Mouse (Mus musculus) intestine, embryonic 14.5 days (tissue): Measurements from ENCODE around the gene Prcd. TPM values are rescaled to one million over a fixed set of nuclear protein-coding genes. Genes with fewer than 3 reads are reported as not detected.
A peak's percentile ranks its signal among the peaks of the same experiment; 100 is the strongest.
"Not testable (repeated sequence)": the region's sequence is repeated elsewhere in the genome, so short reads cannot be mapped to it uniquely, and the experiment has no call there.

ENCODE experiments used
- ATAC-seq: fragments of 200-750 bp; cut with Nextera tagmentation; replicated peaks from 2 replicates; pipeline ENCODE4 v1.8.0; 2017; ENCODE audit warnings: low read depth, moderate number of reproducible peaks, moderate TSS enrichment, moderate library complexity; ENCODE audit not compliant: low FRiP score, low TSS enrichment
- DNase-seq: peaks from one replicate; pipeline ENCODE4 v3.0.0-alpha.2; 2018; ENCODE audit warnings: low spot score
- H3K27ac ChIP-seq: fragments of 300-500 bp; sonication (generic); 2 replicates; pipeline ENCODE4 v1.5.1; 2014; ENCODE audit warnings: low read depth, mild to moderate bottlenecking, control low read depth
- H3K27me3 ChIP-seq: fragments of 300-500 bp; sonication (generic); replicated peaks from 2 replicates; pipeline ENCODE4 v1.6.1; 2014; ENCODE audit warnings: low read length, control low read depth; ENCODE audit not compliant: control insufficient read depth, insufficient read depth
- H3K36me3 ChIP-seq: fragments of 300-500 bp; sonication (generic); 2 replicates; pipeline ENCODE4 v1.6.1; 2014; ENCODE audit warnings: low read length, control low read depth; ENCODE audit not compliant: control insufficient read depth, insufficient read depth
- H3K4me1 ChIP-seq: fragments of 300-500 bp; sonication (generic); replicated peaks from 2 replicates; pipeline ENCODE4 v1.6.1; 2014; ENCODE audit warnings: low read length, control low read depth, mixed read lengths; ENCODE audit not compliant: control insufficient read depth, insufficient read depth
- H3K4me2 ChIP-seq: fragments of 300-500 bp; sonication (generic); 2 replicates; pipeline ENCODE4 v1.6.1; 2014; ENCODE audit warnings: low read length
- H3K4me3 ChIP-seq: fragments of 300-500 bp; sonication (generic); 2 replicates; pipeline ENCODE4 v1.5.1; 2014; ENCODE audit warnings: low read depth, low read length, control low read depth, mixed read lengths
- H3K9ac ChIP-seq: fragments of 300-500 bp; sonication (generic); 2 replicates; pipeline ENCODE4 v1.6.1; 2014; ENCODE audit warnings: mild to moderate bottlenecking, low read length
- H3K9me3 ChIP-seq: fragments of 300-500 bp; sonication (generic); 2 replicates; pipeline ENCODE4 v1.6.1; 2016; ENCODE audit warnings: low read length, control low read depth; ENCODE audit not compliant: control insufficient read depth
- WGBS: fragments of 180-500 bp; shearing (Covaris S2); extraction: QIAGEN DNeasy Blood & Tissue Kit; methylation state at CpG from one replicate; pipeline ENCODE4 v1.1.7; 2014; 5-methylcytosine and 5-hydroxymethylcytosine counted together
- polyA plus RNA-seq: library from polyadenylated mRNA; unstranded; fragments of >200 nt; fragmentation: Nextera tagmentation; extraction: Ambion mirVana; gene quantifications from 2 replicates; pipeline ENCODE4 v1.2.1, GENCODE M21; 2014

The Prcd gene
- polyA plus RNA-seq, 1 experiment from 2014 or later, result 1.8 TPM

GRCm38 (mm10) chr11:116667012-116667411 is 13.7 kb downstream of the Prcd start:
- not testable (repeated sequence) for H3K27ac ChIP-seq

DNA sequence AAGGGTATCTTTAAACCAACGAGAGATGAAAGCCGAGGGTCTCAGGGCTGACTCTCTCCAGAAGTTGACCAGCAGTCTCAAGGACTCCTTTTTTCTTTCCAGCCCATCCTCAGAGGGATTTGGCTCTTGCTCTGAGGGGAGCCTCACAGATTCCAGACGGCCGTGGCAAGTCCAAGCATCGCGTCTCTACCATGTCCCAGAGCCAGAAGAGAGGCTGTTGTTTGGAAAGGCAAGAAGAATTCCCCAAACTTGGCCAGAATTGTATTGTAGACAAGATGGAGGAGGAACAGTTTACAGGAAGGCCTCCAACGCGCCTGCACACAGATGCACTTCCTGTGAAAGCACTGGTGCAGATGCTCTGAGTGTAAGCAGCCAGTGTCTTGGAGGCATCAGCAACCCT is 14.6 kb downstream of the Prcd start:
- no peak overlapping the region for H3K9ac ChIP-seq
- no peak overlapping the region for H3K4me2 ChIP-seq
- H3K36me3 ChIP-seq, result peaks cover 2% of the 10 kb centered on the region; the same call in 1 of the 2 replicates
- H3K27ac ChIP-seq, result no peak overlapping the region
- peaks cover 11% of the 10 kb centered on the region for H3K4me1 ChIP-seq
- no peaks in the 10 kb centered on the region for H3K27me3 ChIP-seq
- 69% methylated on average over 8 of the region's 8 CpGs for WGBS
- no peak for DNase-seq
- no peaks in the 10 kb centered on the region for H3K9me3 ChIP-seq
- H3K4me3 ChIP-seq, result no peak overlapping the region
- ATAC-seq, result no peak

More at GRCm38 (mm10) chr11:116667012-116667411, 13.7 kb downstream of the Prcd start:
- ATAC-seq, H3K9ac ChIP-seq, H3K36me3 ChIP-seq, DNase-seq, H3K9me3 ChIP-seq, H3K4me3 ChIP-seq, H3K27me3 ChIP-seq, H3K4me2 ChIP-seq: not testable (repeated sequence)
- H3K4me1 ChIP-seq, result peaks cover 15% of the 10 kb centered on the region; the same call in 1 of the 2 replicates
- 76% methylated on average over 3 of the region's 5 CpGs for WGBS

DNA sequence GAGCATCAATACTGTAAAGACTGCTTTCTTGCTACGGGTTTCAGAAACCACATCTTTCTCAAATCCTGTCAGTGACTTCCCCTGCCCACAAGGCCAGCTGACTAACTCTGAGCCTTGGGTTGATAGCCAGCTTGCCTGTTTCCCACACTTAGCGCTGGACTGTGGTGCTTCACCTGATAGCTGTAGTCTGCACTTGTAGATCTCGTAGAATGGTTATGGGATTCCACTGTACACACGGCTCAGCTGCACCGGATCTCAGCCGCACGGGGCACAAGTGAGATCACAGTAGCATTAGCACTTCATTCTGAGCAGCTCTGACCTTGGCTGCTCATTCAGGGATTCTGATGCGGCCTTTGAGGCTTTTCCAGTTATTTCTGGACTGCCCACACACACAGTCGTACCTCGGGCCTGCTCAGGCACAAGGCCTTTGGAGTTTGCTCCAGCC is 15.1 kb downstream of the Prcd start:
- WGBS, result 84% methylated on average over 10 of the region's 10 CpGs
- H3K27ac ChIP-seq, result no peak overlapping the region
- peaks cover 14% of the 10 kb centered on the region for H3K4me1 ChIP-seq
- H3K36me3 ChIP-seq, result peaks cover 6% of the 10 kb centered on the region
- H3K9ac ChIP-seq, result no peak overlapping the region
- DNase-seq (no peak), ATAC-seq (no peak)
- H3K9me3 ChIP-seq, result no peaks in the 10 kb centered on the region
- H3K4me3 ChIP-seq, result no peak overlapping the region
- H3K4me2 ChIP-seq, result no peak overlapping the region
- no peaks in the 10 kb centered on the region for H3K27me3 ChIP-seq

GRCm38 (mm10) chr11:116668839-116669238 is 15.5 kb downstream of the Prcd start:
- Histone ChIP-seq H3K4me3 (no peak overlapping the region), H3K27ac (no peak overlapping the region), H3K36me3 (peaks cover 11% of the 10 kb centered on the region), H3K4me2 (no peak overlapping the region), H3K27me3 (no peaks in the 10 kb centered on the region), H3K4me1 (peaks cover 15% of the 10 kb centered on the region), H3K9ac (no peak overlapping the region), H3K9me3 (no peaks in the 10 kb centered on the region)
- DNase-seq, result no peak
- 41% methylated on average over 7 of the region's 7 CpGs for WGBS
- ATAC-seq, result no peak

DNA sequence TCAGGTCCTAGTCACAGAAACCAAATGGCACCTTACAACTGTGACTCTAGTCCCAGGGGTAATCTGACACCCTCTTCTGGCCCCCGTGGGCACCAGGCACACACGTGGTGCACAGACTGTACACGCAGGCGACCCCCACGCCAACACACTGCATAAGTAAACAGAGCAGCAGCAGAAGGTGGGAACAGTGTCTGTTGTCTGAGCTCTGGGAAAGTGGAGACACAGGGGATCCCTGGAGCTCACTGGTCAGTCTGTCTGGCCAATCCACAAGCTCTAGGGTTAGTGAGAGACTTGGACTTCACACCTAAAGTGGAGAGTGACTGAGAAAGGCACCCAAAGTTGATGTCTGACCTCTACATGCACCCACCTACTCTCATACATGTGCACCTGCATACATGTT is 16.0 kb downstream of the Prcd start:
- Histone ChIP-seq H3K27ac (no peak overlapping the region), H3K4me2 (no peak overlapping the region), H3K9ac (no peak overlapping the region), H3K27me3 (no peaks in the 10 kb centered on the region), H3K4me1 (peaks cover 15% of the 10 kb centered on the region), H3K36me3 (peaks cover 16% of the 10 kb centered on the region), H3K4me3 (no peak overlapping the region), H3K9me3 (no peaks in the 10 kb centered on the region)
- no peak for DNase-seq
- no peak for ATAC-seq
- WGBS, result 20% methylated on average over 5 of the region's 5 CpGs

DNA sequence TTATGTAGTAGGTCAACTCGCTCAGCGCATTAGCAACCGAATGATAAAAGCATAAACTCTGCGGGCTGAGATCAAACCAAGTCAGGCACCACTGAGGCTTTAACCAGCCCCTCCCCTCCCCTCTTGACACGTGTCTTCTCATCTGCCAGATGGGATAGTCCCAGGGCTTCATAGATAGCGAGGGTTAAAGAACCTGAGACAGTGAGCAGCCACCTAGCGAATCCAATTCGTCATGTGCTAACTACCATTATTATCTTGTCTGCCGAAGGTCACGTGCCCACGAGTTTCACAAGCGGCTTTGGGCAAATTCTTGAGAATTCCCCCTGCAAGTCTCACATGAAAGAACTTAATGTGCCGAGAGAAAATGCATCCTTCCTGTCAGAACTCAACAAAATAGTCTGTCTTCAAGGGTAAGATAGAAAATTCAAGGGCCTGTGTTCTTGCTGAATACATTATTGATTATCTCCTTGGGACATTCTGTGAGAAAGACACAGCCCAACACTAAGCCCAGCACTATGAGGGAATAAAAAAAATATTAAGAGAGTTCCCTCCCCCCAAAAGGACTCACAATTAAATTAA is 16.5 kb downstream of the Prcd start:
- Histone ChIP-seq H3K27me3 (no peaks in the 10 kb centered on the region), H3K27ac (no peak overlapping the region), H3K4me1 (peaks cover 15% of the 10 kb centered on the region), H3K9ac (no peak overlapping the region), H3K4me3 (no peak overlapping the region), H3K4me2 (no peak overlapping the region), H3K36me3 (peaks cover 21% of the 10 kb centered on the region), H3K9me3 (no peaks in the 10 kb centered on the region)
- DNase-seq (no peak), ATAC-seq (no peak)
- 43% methylated on average over 13 of the region's 13 CpGs for whole genome bisulfite sequencing

DNA sequence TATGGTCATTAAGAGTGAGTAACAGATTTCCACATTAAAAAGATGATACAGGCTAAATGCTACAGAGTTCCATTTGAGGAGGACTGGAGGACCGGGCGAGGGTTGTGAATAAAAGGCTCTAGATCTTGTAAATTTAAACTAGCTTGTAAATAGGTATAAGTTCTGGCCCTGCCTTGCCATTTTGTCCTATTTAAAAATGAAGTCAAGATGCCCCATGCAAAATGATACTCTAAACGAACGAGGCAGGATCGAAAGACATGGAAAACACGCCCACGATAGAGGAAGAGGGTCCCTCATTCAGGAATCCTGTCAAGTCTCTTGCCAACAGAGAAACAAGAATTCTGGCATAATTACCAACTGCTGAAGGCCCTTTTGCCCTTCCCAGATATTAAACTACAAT is 17.1 kb downstream of the Prcd start:
- Histone ChIP-seq H3K36me3 (peaks cover 26% of the 10 kb centered on the region), H3K9ac (no peak overlapping the region; the same call in 1 of the 2 replicates)

GRCm38 (mm10) chr11:116671112-116671844 is 17.9 kb downstream of the Prcd start:
- H3K4me3 ChIP-seq, result peak overlapping the region; percentile 71
- H3K9me3 ChIP-seq, result no peaks in the 10 kb centered on the region
- peak; percentile 90 for ATAC-seq
- peak overlapping the region; percentile 82 for H3K4me2 ChIP-seq
- H3K9ac ChIP-seq, result peak overlapping the region; percentile 93
- H3K27me3 ChIP-seq, result no peaks in the 10 kb centered on the region
- WGBS, result 1% methylated on average over 45 of the region's 45 CpGs
- peak; percentile 98 for DNase-seq
- H3K27ac ChIP-seq, result peak overlapping the region; percentile 66
- H3K4me1 ChIP-seq, result peaks cover 15% of the 10 kb centered on the region
- peaks cover 35% of the 10 kb centered on the region for H3K36me3 ChIP-seq

More for the DNA sequence above, 17.1 kb downstream of the Prcd start:
- WGBS, result 86% methylated on average over 7 of the region's 7 CpGs
- H3K4me2 ChIP-seq, result 0 out of 2 replicates have a peak overlapping the region, but pooled peaks have one; percentile 82
- no peak for ATAC-seq
- H3K4me1 ChIP-seq, result peaks cover 15% of the 10 kb centered on the region
- no peaks in the 10 kb centered on the region for H3K27me3 ChIP-seq
- H3K4me3 ChIP-seq, result no peak overlapping the region
- H3K27ac ChIP-seq, result no peak overlapping the region
- no peaks in the 10 kb centered on the region for H3K9me3 ChIP-seq
- DNase-seq, result no peak
